Mouse (Mus musculus): Measurements from ENCODE around the gene Vmn1r215. TPM values are rescaled to one million over a fixed set of nuclear protein-coding genes. Genes with fewer than 3 reads are reported as not detected.

Vmn1r215 gene
- total and polyA plus RNA-seq, 3 experiments: not detected

Other genes with a start within 250 kb of the Vmn1r215 start
- 0.10 and 0.15 TPM in 2 replicates for gene Vmn1r210, start 236.7 kb upstream of the Vmn1r215 start, total RNA-seq (2012; rRNA removed)
- under 1 TPM in 1 of 2 experiments, not detected in 1; 0.84 TPM for gene Vmn1r210, start 236.7 kb upstream of the Vmn1r215 start, polyA plus RNA-seq (2012; ENCODE audit: insufficient read depth in 1 of 2, insufficient read length in 2 of 2, low read depth in 1 of 2, low replicate concordance in 2 of 2, missing spikeins in 1 of 2)
- 0.10 TPM in 1 of 2 replicates, not detected in the other for gene Vmn1r211, start 210.5 kb upstream of the Vmn1r215 start, total RNA-seq (2012; rRNA removed)
- under 1 TPM in 1 of 2 experiments, not detected in 1; 0.08 TPM for gene Vmn1r211, start 210.5 kb upstream of the Vmn1r215 start, polyA plus RNA-seq (2012; ENCODE audit: insufficient read depth in 1 of 2, insufficient read length in 2 of 2, low read depth in 1 of 2, low replicate concordance in 2 of 2, missing spikeins in 1 of 2)
- gene Vmn1r212, start 183.8 kb upstream of the Vmn1r215 start, total RNA-seq (2012; rRNA removed): not detected in 2 replicates
- gene Vmn1r212, start 183.8 kb upstream of the Vmn1r215 start, polyA plus RNA-seq (2012; ENCODE audit: insufficient read depth in 1 of 2, insufficient read length in 2 of 2, low read depth in 1 of 2, low replicate concordance in 2 of 2, missing spikeins in 1 of 2): not detected
- gene Vmn1r213, start 60.4 kb upstream of the Vmn1r215 start, total RNA-seq (2012; rRNA removed): not detected in 2 replicates
- gene Vmn1r213, start 60.4 kb upstream of the Vmn1r215 start, polyA plus RNA-seq (2012; ENCODE audit: insufficient read depth in 1 of 2, insufficient read length in 2 of 2, low read depth in 1 of 2, low replicate concordance in 2 of 2, missing spikeins in 1 of 2): not detected
- gene Vmn1r214, start 37.6 kb upstream of the Vmn1r215 start, total RNA-seq (2012; rRNA removed): not detected in 2 replicates
- not detected for gene Vmn1r214, start 37.6 kb upstream of the Vmn1r215 start, polyA plus RNA-seq (2012; ENCODE audit: insufficient read depth in 1 of 2, insufficient read length in 2 of 2, low read depth in 1 of 2, low replicate concordance in 2 of 2, missing spikeins in 1 of 2)
- not detected in 2 replicates for gene Vmn1r217, start 50.2 kb downstream of the Vmn1r215 start, total RNA-seq (2012; rRNA removed)
- not detected for gene Vmn1r217, start 50.2 kb downstream of the Vmn1r215 start, polyA plus RNA-seq (2012; ENCODE audit: insufficient read depth in 1 of 2, insufficient read length in 2 of 2, low read depth in 1 of 2, low replicate concordance in 2 of 2, missing spikeins in 1 of 2)
- not detected in 2 replicates for gene Vmn1r218, start 65.1 kb downstream of the Vmn1r215 start, total RNA-seq (2012; rRNA removed)
- gene Vmn1r218, start 65.1 kb downstream of the Vmn1r215 start, polyA plus RNA-seq (2012; ENCODE audit: insufficient read depth in 1 of 2, insufficient read length in 2 of 2, low read depth in 1 of 2, low replicate concordance in 2 of 2, missing spikeins in 1 of 2): under 1 TPM in 1 of 2 experiments, not detected in 1; 0.01 TPM
- gene Vmn1r219, start 91.3 kb downstream of the Vmn1r215 start, total RNA-seq (2012; rRNA removed): not detected in 2 replicates
- not detected for gene Vmn1r219, start 91.3 kb downstream of the Vmn1r215 start, polyA plus RNA-seq (2012; ENCODE audit: insufficient read depth in 1 of 2, insufficient read length in 2 of 2, low read depth in 1 of 2, low replicate concordance in 2 of 2, missing spikeins in 1 of 2)
- not detected in 2 replicates for gene Vmn1r220, start 120.0 kb downstream of the Vmn1r215 start, total RNA-seq (2012; rRNA removed)
- not detected for gene Vmn1r220, start 120.0 kb downstream of the Vmn1r215 start, polyA plus RNA-seq (2012; ENCODE audit: insufficient read depth in 1 of 2, insufficient read length in 2 of 2, low read depth in 1 of 2, low replicate concordance in 2 of 2, missing spikeins in 1 of 2)
- gene Vmn1r221, start 146.1 kb downstream of the Vmn1r215 start, total RNA-seq (2012; rRNA removed): not detected in 2 replicates
- not detected for gene Vmn1r221, start 146.1 kb downstream of the Vmn1r215 start, polyA plus RNA-seq (2012; ENCODE audit: insufficient read depth in 1 of 2, insufficient read length in 2 of 2, low read depth in 1 of 2, low replicate concordance in 2 of 2, missing spikeins in 1 of 2)
- gene Vmn1r222, start 167.9 kb downstream of the Vmn1r215 start, total RNA-seq (2012; rRNA removed): not detected in 2 replicates
- not detected for gene Vmn1r222, start 167.9 kb downstream of the Vmn1r215 start, polyA plus RNA-seq (2012; ENCODE audit: insufficient read depth in 1 of 2, insufficient read length in 2 of 2, low read depth in 1 of 2, low replicate concordance in 2 of 2, missing spikeins in 1 of 2)
- not detected in 2 replicates for gene Vmn1r223, start 179.1 kb downstream of the Vmn1r215 start, total RNA-seq (2012; rRNA removed)
- not detected for gene Vmn1r223, start 179.1 kb downstream of the Vmn1r215 start, polyA plus RNA-seq (2012; ENCODE audit: insufficient read depth in 1 of 2, insufficient read length in 2 of 2, low read depth in 1 of 2, low replicate concordance in 2 of 2, missing spikeins in 1 of 2)

Data from MEL (cell line).